Mouse (Mus musculus) kidney, adult 2 months (tissue): ENCODE results near the gene Flad1. TPM values are rescaled to one million over a fixed set of nuclear protein-coding genes. Genes with fewer than 3 reads are reported as not detected.

Source experiments
- DNase-seq: peaks from one replicate; pipeline ENCODE4 v3.0.0; 2021
- H3K27ac ChIP-seq: fragments of 200-500 bp; 2 replicates; pipeline ENCODE4 v1.5.1; 2012; ENCODE audit warnings: low read depth, low read length, control low read depth, inconsistent platforms; ENCODE audit not compliant: insufficient read depth
- H3K27me3 ChIP-seq: fragments of 200-500 bp; replicated peaks from 2 replicates; pipeline ENCODE4 v1.6.1; 2012; ENCODE audit warnings: mild to moderate bottlenecking, moderate library complexity, low read length, inconsistent platforms; ENCODE audit not compliant: control insufficient read depth, insufficient read depth
- H3K36me3 ChIP-seq: fragments of 200-500 bp; 2 replicates; pipeline ENCODE4 v1.6.1; 2012; ENCODE audit warnings: mild to moderate bottlenecking, moderate library complexity, low read length, inconsistent platforms; ENCODE audit not compliant: control insufficient read depth, insufficient read depth
- H3K4me1 ChIP-seq: fragments of 200-500 bp; 2 replicates; pipeline ENCODE4 v1.6.1; 2011; ENCODE audit warnings: low read length; ENCODE audit not compliant: control insufficient read depth, insufficient read depth
- H3K4me3 ChIP-seq: fragments of 200-500 bp; 2 replicates; pipeline ENCODE4 v1.5.1; 2011; ENCODE audit warnings: mild to moderate bottlenecking, low read depth, low read length, control low read depth; ENCODE audit not compliant: insufficient read depth
- CTCF ChIP-seq: fragments of 200-500 bp; conservative IDR thresholded peaks from 2 replicates; pipeline ENCODE4 v1.5.1; 2011; ENCODE audit warnings: low read depth, mild to moderate bottlenecking, control low read depth, low read length, moderate library complexity, mixed read lengths; ENCODE audit not compliant: insufficient read depth, insufficient read length
- POLR2A ChIP-seq: fragments of 200-500 bp; IDR thresholded peaks from one replicate; pipeline ENCODE4 v1.6.1; 2011; ENCODE audit warnings: low read depth, low read length, control low read depth
- WGBS: fragments of 180-500 bp; shearing (Covaris S2); methylation state at CpG from one replicate; pipeline ENCODE4 v1.1.7; 2018; 5-methylcytosine and 5-hydroxymethylcytosine counted together
- polyA plus RNA-seq: library from polyadenylated mRNA; depleted of rRNA; stranded (reverse); fragments of >200 nt; gene quantifications from 2 replicates; pipeline ENCODE4 v1.2.3, GENCODE M21; 2012; rRNA removed

Gene Flad1
- 54.6 and 56.7 TPM in 2 replicates for polyA plus RNA-seq

GRCm38 (mm10) chr3:89411490-89412393, at the start of gene Flad1:
Gene Flad1 (minus strand): TSS chr3:89411870.
- peak within 1 kb of the TSS; percentile 72 for H3K27ac ChIP-seq
- TF ChIP-seq CTCF (no peak), POLR2A (no peak)
- 4% methylated on average over 28 of the region's 28 CpGs for WGBS
- H3K4me3 ChIP-seq, result peak within 1 kb of the TSS; percentile 65
- peaks cover 2% of the 10 kb centered on the region; the same call in 1 of the 2 replicates for H3K36me3 ChIP-seq
- no peaks in the 10 kb centered on the region for H3K27me3 ChIP-seq
- peak; percentile 100 for DNase-seq
- H3K4me1 ChIP-seq, result peaks cover 6% of the 10 kb centered on the region; the same call in 1 of the 2 replicates

GRCm38 (mm10) chr3:89458965-89459807, 47.5 kb upstream of the Flad1 start:
- TF ChIP-seq CTCF (no peak), POLR2A (no peak)
- Histone ChIP-seq H3K36me3 (no peaks in the 10 kb centered on the region), H3K4me1 (no peaks in the 10 kb centered on the region; the same call in 1 of the 2 replicates), H3K27ac (peak overlapping the region; percentile 39), H3K27me3 (no peaks in the 10 kb centered on the region), H3K4me3 (peak overlapping the region; percentile 88)
- WGBS, result 2% methylated on average over 36 of the region's 36 CpGs
- peak; percentile 97 for DNase-seq

- no peak for TF ChIP-seq CTCF
- no peak for TF ChIP-seq POLR2A
- no peak overlapping the region for H3K4me3 ChIP-seq
- H3K27me3 ChIP-seq, result no peaks in the 10 kb centered on the region
- no peaks in the 10 kb centered on the region; the same call in 1 of the 2 replicates for H3K4me1 ChIP-seq
- DNase-seq, result no peak
- 42% methylated on average over 13 of the region's 13 CpGs for WGBS
- no peaks in the 10 kb centered on the region for H3K36me3 ChIP-seq
- no peak overlapping the region for H3K27ac ChIP-seq
These were observed 46.8 kb upstream of the Flad1 start for GRCm38 (mm10) chr3:89458372-89458964.

GRCm38 (mm10) chr3:89456726-89457665, 45.3 kb upstream of the Flad1 start:
- DNase-seq, result peak; percentile 78
- Histone ChIP-seq H3K4me1 (no peaks in the 10 kb centered on the region; the same call in 1 of the 2 replicates), H3K27me3 (no peaks in the 10 kb centered on the region), H3K27ac (no peak overlapping the region), H3K4me3 (no peak overlapping the region), H3K36me3 (no peaks in the 10 kb centered on the region)
- TF ChIP-seq CTCF, result peak; percentile 81
- TF ChIP-seq POLR2A, result no peak
- WGBS, result 32% methylated on average over 10 of the region's 10 CpGs

GRCm38 (mm10) chr3:89455786-89456285, 44.2 kb upstream of the Flad1 start:
- no peaks in the 10 kb centered on the region for H3K36me3 ChIP-seq
- 100% methylated on average over 1 of the region's 1 CpGs for WGBS
- H3K27ac ChIP-seq, result no peak overlapping the region

More at GRCm38 (mm10) chr3:89455786-89456285, 44.2 kb upstream of the Flad1 start:
- Histone ChIP-seq H3K4me3 (no peak overlapping the region), H3K4me1 (no peaks in the 10 kb centered on the region; the same call in 1 of the 2 replicates), H3K27me3 (no peaks in the 10 kb centered on the region)
- no peak for DNase-seq
- TF ChIP-seq POLR2A, result no peak
- no peak for TF ChIP-seq CTCF
